Mouse (Mus musculus): ENCODE measurements around the gene Top3a. TPM values are rescaled to one million over a fixed set of nuclear protein-coding genes. Genes with fewer than 3 reads are reported as not detected.

Top3a gene
- total RNA-seq, 2 experiments from 2014 or later, result 3.4 to 3.9 TPM

GRCm38 (mm10) chr11:60777801-60778370 lies 721 bp upstream of the Top3a start:
- no peak for DNase-seq (ENCODE audit: low spot score in 2 of 2)
- intact Hi-C loops (cut with DNase I), result loop anchor here (2.0 to 5.0 kb wide), 2 partner anchors 49 to 54 kb away; partner anchors contain the start of genes Dhrs7b and Mief2

GRCm38 (mm10) chr11:60776107-60776828 lies 897 bp downstream of the Top3a start:
- DNase-seq (ENCODE audit: low spot score in 2 of 2), result no peak
- intact Hi-C loops (cut with DNase I), result loop anchor here (2.0 to 5.0 kb wide), 2 partner anchors 47 to 56 kb away; partner anchors contain the start of genes Dhrs7b and Mief2

DNA sequence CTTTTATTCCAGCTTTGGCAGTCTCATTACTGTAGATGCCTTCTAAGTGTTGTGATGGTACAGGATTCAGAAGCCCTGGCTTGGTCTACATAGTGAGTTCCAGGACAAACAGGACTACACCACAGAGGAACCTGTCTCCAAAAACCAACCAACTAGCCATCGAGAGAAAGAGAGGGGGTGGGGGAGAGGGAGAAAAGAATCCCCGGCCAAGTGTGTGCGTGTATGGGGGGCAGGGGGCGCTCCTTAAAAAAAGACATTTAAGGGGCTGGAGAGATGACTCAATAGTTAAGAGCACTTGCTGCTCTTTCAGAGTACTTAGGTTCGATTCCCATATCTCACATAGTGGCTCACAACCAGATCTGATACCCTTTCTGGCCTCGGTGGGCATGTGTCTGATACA lies 1.6 kb downstream of the Top3a start:
- intact Hi-C loops (cut with DNase I), result loop anchor here (5.0 kb wide), 1 partner anchor 57 kb away; the partner anchor contains the start of gene Dhrs7b
- no peak for DNase-seq (ENCODE audit: low spot score in 2 of 2)

DNA sequence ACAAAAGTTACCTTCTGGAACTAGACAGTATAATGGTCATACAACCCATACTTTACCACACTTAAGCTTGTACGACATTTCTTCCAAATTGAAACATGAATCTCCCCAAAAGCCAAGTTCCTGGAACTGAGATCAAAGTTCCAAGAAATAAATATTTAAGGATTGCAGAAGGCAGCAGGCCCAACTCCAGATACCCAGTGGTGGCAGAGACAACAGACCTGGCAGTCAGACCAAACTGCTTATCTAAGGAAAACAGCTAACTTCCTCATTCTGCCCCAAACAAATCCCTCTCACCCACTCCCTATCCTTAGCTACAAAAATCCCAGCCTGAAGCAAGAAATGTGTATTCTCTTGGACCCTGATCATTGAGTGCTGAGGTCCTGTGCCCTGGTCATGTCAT lies 2.3 kb downstream of the Top3a start:
- DNase-seq (ENCODE audit: low spot score in 2 of 2), result no peak
- intact Hi-C loops (cut with DNase I), result loop anchor here (5.0 kb wide), 1 partner anchor 57 kb away; the partner anchor contains the start of gene Dhrs7b

GRCm38 (mm10) chr11:60774158-60774689 lies 2.9 kb downstream of the Top3a start:
- intact Hi-C loops (cut with DNase I), result no loop called here
- DNase-seq (ENCODE audit: low spot score in 2 of 2), result no peak

GRCm38 (mm10) chr11:60772161-60772560 lies 5.0 kb downstream of the Top3a start:
- intact Hi-C loops (cut with DNase I), result no loop called here
- no peak for DNase-seq (ENCODE audit: low spot score in 2 of 2)

DNA sequence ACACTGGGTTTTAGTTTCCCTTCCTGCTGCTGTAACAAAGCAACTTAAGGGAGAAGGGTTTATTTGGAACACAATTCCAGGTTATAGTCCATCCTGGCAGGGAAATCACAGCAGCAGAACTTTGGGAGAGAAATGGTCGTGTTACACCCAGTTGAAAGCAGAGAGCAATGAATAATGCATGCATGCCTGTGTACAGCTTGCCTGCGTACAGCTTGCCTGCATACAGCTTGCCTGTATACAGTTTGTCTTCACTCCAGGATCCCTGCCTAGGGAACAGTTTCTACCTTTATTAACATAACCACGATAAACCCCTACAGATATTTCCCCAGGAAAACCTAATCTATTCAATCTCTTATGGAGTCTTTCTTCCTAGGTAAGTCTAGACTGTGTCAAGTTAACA lies 6.4 kb downstream of the Top3a start:
- intact Hi-C loops (cut with DNase I), result no loop called here
- no peak for DNase-seq (ENCODE audit: low spot score in 2 of 2)

- no peak for DNase-seq (ENCODE audit: low spot score in 2 of 2)
- intact Hi-C loops (cut with DNase I), result no loop called here
These were observed 7.8 kb downstream of the Top3a start for GRCm38 (mm10) chr11:60769322-60769721.

GRCm38 (mm10) chr11:60766969-60767368 lies 10.2 kb downstream of the Top3a start:
- DNase-seq (ENCODE audit: low spot score in 2 of 2), result peak in 1 of 2 experiments; percentile 25
- intact Hi-C loops (cut with DNase I), result no loop called here

DNA sequence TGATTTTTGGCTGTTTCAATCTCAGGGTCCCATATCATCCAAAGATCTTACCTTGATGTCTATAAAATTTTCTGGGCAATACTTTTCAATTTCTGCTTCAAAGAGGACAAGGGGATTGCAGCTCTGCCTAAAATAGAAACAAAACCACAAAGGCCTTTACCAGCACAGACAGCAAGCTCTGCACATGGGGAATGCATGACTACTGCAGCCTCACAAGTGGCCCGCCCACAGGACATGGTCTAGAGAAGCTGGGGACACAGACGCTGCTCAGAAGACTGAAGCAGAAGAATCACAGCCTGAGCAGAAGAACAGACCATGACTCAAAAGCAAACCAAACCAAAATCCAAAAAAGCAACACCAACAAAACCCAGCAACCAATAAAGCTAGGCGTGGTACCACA lies 15.5 kb downstream of the Top3a start:
- DNase-seq (ENCODE audit: low spot score in 2 of 2), result no peak
- intact Hi-C loops (cut with DNase I), result no loop called here

DNA sequence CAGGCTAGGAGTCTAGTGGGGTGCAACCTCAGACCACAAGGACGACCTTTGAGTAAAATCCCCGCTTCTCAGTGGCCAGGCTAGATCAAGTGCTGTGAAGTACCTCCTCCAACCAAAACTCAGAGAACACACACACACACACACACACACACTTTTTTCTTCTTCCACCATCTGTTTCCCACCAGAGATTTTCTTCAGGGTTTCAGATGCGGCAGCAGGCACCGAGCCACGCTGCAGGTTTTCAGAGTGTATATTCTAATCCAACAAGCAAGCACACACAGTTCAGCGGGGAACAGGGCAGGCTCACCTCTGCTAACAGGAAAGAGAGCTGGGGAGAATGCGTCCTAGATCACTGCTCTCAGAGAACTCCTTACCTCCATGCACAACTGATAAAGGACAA lies 21.6 kb downstream of the Top3a start:
- peak; percentile 35 to 48 for DNase-seq (ENCODE audit: low spot score in 2 of 2)
- intact Hi-C loops (cut with DNase I), result no loop called here

DNA sequence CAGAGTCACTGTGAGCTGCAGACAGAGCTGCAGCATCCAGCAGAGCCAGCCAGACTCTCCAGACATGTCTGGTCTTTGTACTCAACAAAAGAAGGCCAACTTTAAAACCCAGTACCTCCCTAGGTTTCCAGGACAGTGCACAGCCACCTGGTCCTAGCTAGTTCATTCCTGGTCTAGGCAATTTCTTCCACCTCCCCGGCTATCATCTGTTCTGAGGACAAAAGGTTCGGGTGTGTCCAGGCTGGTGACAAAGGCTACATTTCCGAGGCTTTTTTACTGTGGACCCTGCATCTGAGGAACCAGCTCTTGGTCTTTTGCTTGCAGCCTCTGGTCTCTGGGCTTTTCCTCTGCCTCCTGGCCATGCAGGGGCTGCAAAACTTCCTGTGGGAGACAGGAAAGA lies 36.8 kb downstream of the Top3a start:
- intact Hi-C loops (cut with DNase I), result no loop called here
- DNase-seq (ENCODE audit: low spot score in 2 of 2), result no peak

DNA sequence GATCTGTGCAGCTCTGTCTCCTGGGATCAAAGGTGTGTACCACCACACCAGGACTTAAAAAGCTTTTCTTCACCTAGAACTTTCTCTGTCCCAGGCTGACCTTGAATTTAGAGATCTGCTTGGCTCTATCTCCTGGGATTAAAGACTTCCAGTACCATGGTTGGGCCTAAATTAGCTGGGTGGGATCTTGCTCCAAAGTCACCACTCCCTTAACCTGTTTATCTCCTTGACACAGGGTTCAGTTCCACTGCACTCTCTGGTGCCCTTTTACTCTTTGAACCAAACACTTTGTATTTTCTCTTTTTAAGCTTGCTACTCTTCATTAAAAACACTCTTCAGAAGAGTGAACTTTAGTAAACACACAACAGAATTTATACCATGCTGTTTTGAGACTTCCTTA lies 39.7 kb downstream of the Top3a start:
- intact Hi-C loops (cut with DNase I), result no loop called here
- no peak for DNase-seq (ENCODE audit: low spot score in 2 of 2)

- DNase-seq (ENCODE audit: low spot score in 2 of 2), result no peak
- intact Hi-C loops (cut with DNase I), result no loop called here
These were observed 40.7 kb downstream of the Top3a start for GRCm38 (mm10) chr11:60736491-60736890.

DNA sequence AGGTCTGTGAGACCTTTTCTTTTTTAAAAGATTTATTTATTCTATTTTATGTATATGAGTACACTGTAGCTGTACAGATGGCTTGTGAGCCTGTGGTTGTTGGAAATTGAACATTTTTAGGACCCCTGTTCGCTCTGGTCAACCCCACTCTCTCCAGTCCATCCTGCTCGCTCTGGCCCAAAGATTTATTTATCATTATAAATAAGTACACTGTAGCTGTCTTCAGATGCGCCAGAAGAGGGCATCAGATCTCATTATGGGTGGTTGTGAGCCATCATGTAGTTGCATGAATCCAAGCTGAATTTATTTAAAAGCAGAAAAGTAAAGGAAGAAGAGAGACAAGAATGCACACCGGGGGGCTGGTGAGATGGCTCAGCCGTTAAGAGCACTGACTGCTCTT lies 42.0 kb downstream of the Top3a start:
- no peak for DNase-seq (ENCODE audit: low spot score in 2 of 2)
- intact Hi-C loops (cut with DNase I), result no loop called here

- intact Hi-C loops (cut with DNase I), result no loop called here
- DNase-seq (ENCODE audit: low spot score in 2 of 2), result no peak
These were observed 43.0 kb downstream of the Top3a start for GRCm38 (mm10) chr11:60734206-60734605.

- no peak for DNase-seq (ENCODE audit: low spot score in 2 of 2)
- intact Hi-C loops (cut with DNase I), result no loop called here
These were observed 45.9 kb downstream of the Top3a start for GRCm38 (mm10) chr11:60731251-60731650.

GRCm38 (mm10) chr11:60730169-60730568 lies 47.0 kb downstream of the Top3a start:
- no peak for DNase-seq (ENCODE audit: low spot score in 2 of 2)
- intact Hi-C loops (cut with DNase I), result no loop called here

GRCm38 (mm10) chr11:60729217-60729641 lies 47.9 kb downstream of the Top3a start:
- no peak for DNase-seq (ENCODE audit: low spot score in 2 of 2)
- intact Hi-C loops (cut with DNase I), result loop anchor here (2.0 kb wide), 1 partner anchor 48 kb away; the partner anchor contains the start of genes Smcr8 and Top3a

- DNase-seq (ENCODE audit: low spot score in 2 of 2), result peak; percentile 96
- intact Hi-C loops (cut with DNase I), result loop anchor here (2.0 kb wide), 1 partner anchor 48 kb away; the partner anchor contains the start of genes Smcr8 and Top3a
These were observed 48.9 kb downstream of the Top3a start, which contains the start of gene Mief2 for GRCm38 (mm10) chr11:60728260-60728761. Mief2 (plus strand) TSS chr11:60728398.

All from left cerebral cortex, postnatal 14 days (tissue).